Mouse (Mus musculus) v-Abl transformed pro-B cells (cell line): ENCODE data around the gene Slc25a29.

Experiments used
- in situ Hi-C, 2 experiments: fragments of 400-800 bp; cut with MboI; formaldehyde crosslinking; loops; one replicate each; pipeline ENCODE4 v1.15.1; 2025; ENCODE audit not compliant: unreplicated experiment in 2 of 2

Slc25a29 gene

DNA sequence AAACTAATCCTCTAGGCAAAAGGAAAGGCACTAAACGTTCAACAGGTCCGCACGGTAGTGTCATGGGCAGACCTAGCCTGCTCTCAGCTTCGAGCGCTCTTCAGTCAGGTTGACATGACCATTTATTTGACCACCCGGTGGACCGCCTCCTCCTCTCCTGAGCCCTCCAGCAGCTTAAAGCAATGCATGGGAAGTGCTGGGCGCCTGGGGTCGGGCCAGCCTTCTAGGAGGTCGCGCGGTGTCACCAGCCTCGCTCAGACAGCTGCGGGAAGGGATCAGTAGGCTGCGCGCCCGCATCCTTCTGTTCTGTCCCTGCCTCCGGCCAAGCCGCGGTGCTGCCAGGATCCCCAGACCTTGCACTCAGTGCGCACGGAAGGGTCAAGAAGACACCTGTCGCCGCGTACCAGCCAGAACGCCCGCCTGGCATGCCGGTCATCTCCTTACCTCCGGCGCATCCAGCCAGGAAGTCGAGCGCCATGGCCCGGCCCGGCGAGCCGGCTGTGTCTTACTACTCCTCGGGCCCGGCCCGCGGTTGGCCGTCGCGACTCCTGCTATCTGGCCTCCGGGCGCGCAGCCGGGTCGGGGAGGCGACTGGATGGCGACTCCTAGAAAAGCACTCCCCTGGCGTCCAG, 359 bp downstream of the Slc25a29 start:
- in situ Hi-C loops, result loop anchor here in 1 of 2 experiments (5.0 kb wide), 1 partner anchor 68 kb away; no protein-coding TSS in a partner anchor

DNA sequence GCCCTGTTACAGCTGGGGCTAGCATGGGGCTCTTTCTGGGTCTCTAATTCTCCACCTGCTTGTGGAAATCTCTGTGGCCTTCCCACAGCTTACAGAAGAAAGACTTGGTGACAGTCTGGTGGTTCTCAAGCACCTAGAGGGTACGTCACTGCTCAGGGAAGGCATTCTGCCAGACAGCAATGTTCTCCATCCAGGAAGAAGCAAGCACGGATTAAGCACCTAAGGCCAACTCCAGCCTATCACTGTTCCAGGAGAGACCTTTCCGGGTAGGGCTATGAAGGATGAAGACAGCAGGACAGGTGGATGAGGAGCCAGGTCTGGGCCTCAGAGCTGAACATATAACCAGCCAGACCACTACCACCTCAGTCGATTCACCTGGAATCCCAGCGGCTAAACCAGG, 897 bp downstream of the Slc25a29 start:
- in situ Hi-C loops, result loop anchor here in 1 of 2 experiments (5.0 kb wide), 1 partner anchor 67 kb away; no protein-coding TSS in a partner anchor

DNA sequence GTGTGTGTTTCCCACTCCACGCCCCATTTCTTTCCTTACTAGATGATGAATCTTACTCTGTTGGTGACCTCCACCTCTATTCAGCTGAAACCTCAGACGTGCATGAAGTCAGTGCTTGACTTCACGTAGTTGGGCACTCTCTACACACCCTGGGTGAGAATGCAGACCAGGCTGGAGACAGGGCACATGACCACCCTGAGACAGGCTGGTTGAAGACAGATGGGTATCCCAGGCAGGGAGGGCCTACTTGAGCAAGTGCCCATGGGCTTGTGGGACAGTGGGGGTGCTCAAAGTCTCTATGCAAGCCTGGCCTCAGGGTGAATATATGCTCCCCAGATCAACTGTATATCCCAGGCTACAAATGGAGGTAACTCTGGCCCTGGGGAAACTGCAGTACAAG, 1.3 kb downstream of the Slc25a29 start:
- in situ Hi-C loops, result no loop called here

DNA sequence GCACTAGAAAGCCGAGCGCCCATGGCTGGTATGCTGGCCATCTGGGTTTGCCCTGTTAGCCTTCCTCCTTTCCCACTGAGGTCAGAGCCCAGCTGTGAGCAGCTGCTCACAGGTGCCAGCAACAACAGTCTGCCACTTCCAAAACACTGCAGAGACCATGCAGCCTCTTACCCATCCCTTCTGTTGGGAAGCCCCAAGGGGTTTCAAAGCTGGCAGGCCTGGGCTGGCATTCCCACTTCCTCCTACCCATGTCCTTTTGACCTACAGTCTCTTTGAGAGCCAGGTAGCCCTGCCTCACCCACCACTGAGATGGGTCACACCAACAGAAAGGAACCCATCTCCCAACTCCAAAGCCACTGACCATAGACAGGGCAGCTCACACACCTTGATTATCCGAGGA, 2.3 kb downstream of the Slc25a29 start:
- in situ Hi-C loops, result no loop called here

DNA sequence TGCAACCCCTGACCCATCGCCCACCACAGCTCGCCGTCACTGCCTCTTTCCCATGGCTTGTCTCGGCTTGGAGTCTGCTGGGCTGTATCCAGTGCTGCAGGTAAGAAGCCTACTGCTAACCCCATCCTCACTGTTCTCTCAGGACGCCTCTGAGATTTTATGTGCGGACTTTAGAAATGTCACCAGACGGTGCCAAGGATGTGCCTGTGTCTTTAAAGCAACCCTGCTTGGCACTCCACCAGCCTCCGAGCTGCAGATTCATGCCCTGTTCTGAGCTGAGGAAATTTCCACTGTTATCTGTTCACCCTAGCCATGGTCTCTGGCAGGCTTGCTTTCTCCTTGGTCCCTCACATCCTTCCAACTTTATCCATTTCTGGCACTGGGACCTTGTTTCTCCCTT, 2.8 kb downstream of the Slc25a29 start:
- in situ Hi-C loops, result no loop called here

DNA sequence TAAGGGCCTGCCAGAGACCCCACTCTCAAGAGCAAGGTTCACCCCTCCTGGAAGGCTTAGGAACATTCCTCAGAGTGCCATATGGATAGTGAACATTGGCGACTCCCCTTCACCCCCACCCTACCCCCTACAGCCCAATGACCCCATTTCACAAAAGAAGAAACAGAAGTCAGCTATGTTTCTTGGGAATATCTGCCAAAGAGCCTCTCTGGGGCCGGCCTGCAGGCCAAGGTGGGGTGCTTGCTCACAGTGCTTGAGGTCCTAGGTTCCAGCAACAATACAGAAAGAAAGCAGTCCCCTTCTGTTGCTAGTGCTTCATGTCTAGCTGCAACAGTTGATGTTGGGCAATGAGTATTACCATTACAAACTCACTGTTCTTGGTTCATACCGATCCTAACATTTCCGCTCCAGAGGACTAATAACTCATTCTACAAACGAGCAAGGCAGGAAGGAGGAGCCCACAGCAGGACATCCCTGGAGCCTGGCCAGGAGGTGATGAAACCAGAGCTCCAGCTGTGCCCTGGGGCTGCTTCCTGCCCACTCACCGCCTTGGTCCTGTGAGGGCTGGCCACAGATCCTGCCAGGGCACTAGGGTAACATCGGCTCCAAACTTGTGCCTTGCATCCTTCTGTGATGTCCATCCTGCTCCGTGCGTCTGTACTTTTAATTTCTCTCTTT, 3.6 kb downstream of the Slc25a29 start:
- in situ Hi-C loops, result no loop called here

DNA sequence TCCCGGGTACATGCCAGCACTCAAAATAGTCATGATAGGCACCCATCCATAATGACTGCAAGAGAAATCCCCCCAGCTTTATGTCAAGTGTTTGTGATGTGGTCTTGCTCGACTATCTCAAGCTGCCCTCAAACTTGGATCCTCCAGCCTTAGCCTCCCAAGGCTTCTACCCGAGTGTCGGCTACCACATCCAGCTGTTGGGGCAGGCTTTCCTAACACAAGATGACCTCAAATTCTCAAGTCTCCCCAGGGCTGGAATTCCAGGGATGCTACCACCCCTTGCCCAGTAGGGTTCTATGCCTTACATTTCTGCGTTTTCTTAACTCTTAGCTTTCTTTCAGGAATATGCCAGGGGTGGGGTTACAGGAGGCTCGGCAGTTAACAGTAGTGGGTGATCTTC, 5.3 kb downstream of the Slc25a29 start:
- in situ Hi-C loops, result no loop called here

DNA sequence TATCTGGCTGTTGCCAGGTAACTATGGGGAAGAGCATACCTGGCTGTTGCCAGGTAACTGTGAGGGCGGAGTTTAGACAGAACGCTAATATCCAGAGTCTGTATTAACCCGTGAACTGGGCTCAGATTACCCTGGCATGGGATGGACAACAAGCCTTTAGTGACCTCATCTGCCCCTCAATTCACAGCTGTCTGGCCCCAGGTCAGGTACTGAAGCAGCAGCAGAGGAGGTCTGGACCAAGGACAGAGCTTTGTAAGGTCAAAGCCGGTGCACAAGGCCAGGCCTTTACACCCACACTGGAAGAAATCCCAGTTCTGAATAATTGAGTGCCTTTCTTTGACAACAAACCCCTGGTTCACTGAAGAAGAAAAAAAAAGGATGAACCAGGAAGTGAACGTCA, 6.0 kb downstream of the Slc25a29 start:
- in situ Hi-C loops, result no loop called here

DNA sequence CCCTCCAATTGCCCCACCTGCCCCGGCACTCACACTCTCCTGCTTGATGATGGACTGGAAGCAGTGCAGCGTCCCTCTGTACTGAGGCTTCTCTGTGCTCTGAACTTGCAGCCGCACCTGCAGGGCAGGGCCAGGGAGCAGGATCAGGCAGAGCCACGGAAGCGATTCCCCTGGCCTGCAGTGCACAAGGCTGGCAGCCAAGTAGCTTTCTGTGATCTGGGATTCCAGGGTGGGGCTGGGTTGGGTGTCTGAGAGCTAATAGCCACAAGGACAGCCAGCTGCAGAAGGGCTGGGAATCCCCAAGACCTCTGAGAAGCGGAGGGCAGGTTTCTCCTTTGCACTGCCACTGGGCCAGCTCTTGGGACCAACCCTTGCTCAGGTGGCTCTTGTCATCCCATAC, 8.0 kb downstream of the Slc25a29 start:
- in situ Hi-C loops, result no loop called here

DNA sequence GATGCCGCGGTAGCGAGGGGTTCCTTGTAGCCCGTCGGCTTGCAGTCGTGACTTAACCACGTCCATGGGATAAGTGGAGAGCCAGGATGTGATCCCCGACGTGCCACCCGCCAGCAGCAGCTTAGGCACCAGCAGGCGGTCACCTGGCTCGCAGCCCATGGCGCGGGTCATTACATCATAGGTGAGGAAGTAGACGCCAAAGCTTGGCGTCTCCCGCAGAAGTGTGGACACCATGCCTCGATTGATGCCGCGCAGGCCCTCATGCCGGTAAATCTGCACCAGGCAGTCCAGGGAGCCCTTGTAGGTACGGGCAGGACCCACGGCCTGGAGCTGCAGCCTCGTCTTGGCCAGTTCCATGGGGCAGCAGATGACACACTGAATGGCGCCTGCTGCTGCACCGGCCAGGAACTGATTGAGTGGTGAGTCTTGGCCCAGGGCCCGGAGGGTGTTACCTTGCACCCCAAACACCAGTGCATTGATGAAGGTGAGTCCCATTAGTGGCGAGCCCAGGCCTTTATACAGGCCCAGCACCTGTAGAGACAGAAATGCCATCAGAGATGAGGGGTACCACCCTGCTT, 8.6 kb downstream of the Slc25a29 start:
- in situ Hi-C loops, result no loop called here

DNA sequence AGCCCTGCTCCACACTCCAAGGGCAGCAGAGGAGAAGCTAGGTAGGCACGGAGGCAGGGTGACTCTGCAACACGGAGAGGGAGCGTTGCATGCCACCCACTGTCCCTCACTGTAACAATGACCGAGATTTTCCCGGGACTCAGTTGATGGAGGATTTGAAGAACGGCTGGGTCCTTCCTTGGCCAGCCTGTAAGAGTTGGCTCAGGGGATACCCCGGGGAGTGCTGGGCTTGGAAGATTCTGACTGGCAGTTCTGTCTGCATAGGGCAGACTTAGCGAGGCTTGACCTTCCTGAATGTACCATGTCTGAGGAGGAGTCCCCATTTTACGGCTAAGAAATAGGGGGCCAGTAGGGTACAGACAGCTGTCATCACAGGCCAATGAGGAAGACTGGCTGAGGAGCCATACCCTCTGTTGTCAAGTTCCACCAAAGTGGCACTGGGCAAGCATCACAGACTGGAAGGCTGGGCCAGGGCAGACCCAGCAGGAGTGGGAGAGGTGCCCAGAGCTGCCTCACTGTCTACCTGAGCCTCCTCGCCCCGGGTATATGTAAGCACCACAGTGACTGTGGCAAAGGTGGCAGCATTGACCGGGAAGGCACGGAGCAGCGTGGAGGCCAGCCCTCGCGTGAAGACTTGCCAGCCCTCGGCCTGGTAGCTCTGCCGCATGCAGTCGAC, 9.3 kb downstream of the Slc25a29 start:
- in situ Hi-C loops, result no loop called here

DNA sequence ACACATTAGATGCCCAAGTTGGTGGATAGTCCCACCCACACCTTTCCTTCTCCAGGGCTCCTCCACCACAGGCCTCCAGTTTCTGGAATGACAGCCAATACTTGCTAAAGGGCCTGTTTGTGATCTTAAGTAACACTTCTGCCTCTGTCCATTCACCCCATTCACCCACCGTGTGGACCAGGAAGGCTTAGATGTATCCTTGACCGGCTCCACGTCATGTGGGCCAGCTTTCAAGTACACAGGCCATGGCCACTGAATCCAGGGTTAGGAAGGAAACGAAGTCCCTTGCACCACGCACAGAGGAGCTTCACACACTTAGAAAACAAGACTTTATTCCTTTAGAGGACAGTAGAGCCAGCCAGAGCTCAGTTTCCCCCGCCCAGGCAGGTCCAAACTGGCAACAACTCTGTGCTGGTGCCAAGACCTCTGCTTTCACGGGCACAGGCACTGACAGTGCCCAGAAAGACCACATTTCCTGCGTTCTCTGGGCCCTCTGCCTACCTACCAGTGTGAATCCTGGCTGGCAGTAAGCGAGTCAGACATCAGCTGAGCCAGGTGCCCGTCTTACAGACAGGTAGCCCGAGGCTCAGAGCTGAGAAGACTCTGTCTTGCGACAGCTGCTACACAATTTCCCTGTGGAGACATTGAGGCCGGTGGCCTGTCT, 10.0 kb downstream of the Slc25a29 start:
- in situ Hi-C loops, result no loop called here

DNA sequence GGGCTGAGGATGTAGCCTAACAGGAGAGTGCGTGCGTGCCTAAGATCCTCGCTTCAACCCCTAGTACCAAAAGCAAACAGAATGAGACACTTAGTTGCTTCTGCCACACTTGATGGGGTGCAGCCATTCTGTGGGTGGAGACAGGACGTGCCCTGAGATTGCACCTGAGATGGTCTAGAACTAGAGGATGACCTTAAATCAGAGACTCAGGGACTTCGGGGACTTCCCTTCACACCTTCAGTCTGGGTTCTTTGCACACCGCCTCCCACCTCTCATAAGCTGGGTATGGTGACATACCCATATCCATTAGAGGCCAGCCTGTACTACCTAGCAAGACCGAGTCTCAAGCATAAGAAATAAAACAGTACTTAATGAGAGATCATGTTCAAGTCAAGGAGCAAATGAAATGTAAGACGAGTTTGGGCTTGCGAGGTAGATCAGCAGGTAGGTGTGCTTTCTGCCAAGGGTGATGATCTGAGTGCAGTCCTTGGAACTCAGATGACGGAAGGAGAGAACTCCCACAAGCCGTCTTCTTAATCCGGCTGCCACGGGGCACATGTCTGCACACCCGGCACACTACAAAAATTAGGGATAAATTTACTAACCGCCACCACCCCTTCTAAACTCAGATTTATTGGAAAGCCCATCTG, 11.3 kb downstream of the Slc25a29 start:
- in situ Hi-C loops, result no loop called here

DNA sequence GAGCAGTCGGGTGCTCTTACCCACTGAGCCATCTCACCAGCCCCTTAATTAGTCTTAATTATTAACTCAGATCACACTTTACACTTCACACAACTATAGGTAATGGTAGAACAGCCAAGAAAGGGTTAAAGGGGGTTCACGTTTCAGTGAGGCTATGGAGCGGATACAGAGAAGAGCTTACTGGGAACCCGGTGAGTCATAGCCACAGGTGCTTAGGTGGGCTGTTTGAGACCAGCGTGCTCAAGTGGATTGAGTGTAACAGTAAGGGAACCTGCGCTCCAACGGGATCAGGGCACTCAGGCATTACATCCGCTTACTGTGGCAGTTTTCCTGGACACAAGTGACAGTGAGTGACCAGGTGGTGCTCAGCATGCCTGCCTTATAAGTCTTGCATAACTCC, 12.6 kb downstream of the Slc25a29 start:
- in situ Hi-C loops, result no loop called here

DNA sequence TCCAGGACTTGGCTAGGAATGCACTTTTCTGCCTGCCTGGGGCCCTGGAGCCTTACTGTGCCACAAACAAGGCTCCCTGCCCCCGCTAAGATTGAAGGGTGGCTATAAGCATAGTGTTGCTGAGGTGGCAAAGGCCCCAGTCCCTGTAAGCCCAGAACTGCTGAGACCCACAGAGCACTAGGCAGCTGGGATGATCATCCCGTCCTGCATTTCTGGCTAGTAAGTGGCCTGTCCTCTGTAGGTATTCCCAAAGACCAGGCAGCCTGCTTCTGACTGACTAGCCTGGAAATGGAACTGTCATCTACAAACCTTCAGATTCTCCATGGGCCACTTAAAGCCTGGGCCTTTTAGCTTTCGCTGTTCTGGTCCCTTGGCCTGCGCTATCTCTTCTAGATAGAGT, 15.2 kb downstream of the Slc25a29 start:
- in situ Hi-C loops, result no loop called here

DNA sequence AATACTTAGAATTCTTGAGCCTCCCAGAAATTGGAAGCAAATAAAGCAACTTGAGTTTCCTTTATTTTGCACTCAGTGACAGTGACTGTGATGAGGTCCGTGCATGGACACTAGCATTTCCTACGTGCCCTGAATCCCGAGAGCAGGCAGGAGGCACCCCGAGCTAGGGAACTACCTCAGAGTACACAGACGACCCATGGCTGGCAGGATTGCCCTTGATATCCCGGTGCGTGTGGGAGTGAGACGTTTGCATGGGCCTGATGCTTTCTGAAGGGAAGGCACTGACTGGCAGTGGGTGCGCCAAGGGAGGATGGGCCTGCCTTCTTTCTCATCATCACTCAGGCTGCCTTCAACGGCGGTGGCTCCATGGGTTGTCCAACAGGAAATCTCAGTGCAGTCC, 19.1 kb downstream of the Slc25a29 start:
- in situ Hi-C loops, result no loop called here

DNA sequence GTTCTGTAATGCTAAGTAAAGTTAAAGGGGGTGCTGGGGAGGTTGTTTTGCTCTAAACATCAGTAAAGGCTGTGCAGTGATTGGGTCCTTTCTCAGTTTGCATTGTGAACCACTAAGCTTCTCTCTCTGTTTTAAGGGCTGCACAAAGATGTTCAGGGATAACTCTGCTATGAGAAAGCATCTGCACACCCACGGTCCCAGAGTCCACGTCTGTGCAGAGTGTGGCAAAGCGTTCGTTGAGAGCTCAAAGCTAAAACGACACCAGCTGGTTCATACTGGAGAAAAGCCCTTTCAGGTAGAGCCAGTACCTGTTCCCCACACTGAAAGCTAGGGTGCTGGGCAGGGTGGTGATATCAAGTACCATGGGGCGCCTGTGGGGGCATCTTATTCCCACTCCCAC, 21.2 kb downstream of the Slc25a29 start:
- in situ Hi-C loops, result loop anchor here in 1 of 2 experiments (5.0 kb wide), 1 partner anchor 83 kb away; no protein-coding TSS in a partner anchor

DNA sequence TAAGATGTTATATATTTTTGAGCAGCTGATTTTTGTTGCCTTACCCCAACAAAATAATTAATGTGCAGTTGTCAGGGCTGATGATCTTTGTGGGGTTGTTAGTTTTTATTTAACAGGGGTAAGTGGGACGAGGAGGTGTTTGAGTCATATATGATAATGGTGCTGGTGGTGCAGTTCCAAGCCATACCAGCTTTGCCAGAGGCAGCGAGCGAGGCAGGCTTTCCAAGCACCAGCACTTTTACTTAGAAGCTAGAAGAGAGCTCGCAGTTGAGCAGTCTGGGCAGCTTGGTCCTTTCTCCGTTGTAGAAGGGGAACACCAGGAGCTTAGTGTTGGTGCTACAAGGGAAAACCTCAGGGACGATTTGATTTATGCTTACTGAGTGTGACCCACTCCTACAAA, 23.2 kb downstream of the Slc25a29 start:
- in situ Hi-C loops, result loop anchor here in 1 of 2 experiments (5.0 kb wide), 1 partner anchor 85 kb away; no protein-coding TSS in a partner anchor

DNA sequence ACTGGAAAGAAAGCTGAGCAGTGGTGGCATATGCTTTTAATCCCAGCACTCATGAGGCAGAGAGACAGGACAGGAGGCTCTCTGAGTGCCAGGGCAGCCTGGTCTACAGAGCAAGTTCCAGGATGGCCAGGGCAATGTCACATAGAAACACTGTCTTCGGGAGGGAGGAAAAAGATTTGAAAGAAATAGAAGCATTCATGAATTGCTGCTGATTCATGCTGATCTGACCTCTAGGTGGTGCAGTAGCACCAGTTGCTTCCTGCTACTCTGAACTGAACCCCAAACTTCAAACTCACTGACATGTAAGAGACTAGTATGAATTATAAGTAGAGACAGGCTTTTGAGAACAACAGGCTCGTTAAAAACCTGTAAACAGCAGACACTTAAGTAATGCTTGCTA, 24.6 kb downstream of the Slc25a29 start:
- in situ Hi-C loops, result loop anchor here in 1 of 2 experiments (5.0 kb wide), 1 partner anchor 86 kb away; no protein-coding TSS in a partner anchor

DNA sequence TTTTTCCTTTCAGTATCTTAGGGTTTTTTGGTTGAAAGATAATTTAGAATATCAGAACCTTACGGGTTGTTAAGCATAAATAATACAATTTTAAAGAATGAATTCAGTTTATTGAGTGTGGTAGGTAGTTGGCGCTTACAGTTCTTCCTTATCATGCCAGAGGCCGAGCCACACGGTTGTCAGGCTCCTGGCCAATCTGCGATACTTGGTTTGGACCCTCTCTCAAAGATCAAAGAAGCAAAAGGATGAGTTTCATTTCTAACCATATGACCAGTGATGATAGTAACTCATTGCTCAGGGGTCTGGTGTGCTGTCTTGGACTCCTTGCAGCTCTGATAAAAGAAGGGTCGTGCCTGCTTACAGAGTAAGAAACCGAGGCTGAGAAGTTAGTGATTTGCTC, 25.4 kb downstream of the Slc25a29 start:
- in situ Hi-C loops, result loop anchor here in 1 of 2 experiments (5.0 kb wide), 1 partner anchor 87 kb away; no protein-coding TSS in a partner anchor
